Mouse (Mus musculus) activated CD4-positive, CD25-positive, alpha-beta regulatory T cell, adult 4 months (primary cell): Measurements from ENCODE around the gene Lamtor3. TPM values are rescaled to one million over a fixed set of nuclear protein-coding genes. Genes with fewer than 3 reads are reported as not detected.
"Not testable (repeated sequence)": the region's sequence is repeated elsewhere in the genome, so short reads cannot be mapped to it uniquely, and the experiment has no call there.

Source experiments
- ATAC-seq: one replicate; pipeline ENCODE4 v1.8.0; 2017
- polyA plus RNA-seq, 2 experiments: library from polyadenylated mRNA; unstranded; fragments of 100-300 nt; shearing (Covaris generic); gene quantifications; one replicate each; pipeline ENCODE4 v1.2.1; 2017

Lamtor3 gene
- polyA plus RNA-seq = 10 to 100 TPM; 69.7 to 81.8 TPM

GRCm38 (mm10) chr3:137918172-137918931 lies at the start of gene Lamtor3:
TSS of gene Lamtor3 (plus strand) at chr3:137918506.
- peak; percentile 99 for ATAC-seq

GRCm38 (mm10) chr3:137869395-137869794 lies 48.9 kb upstream of the Lamtor3 start:
- ATAC-seq = no peak

GRCm38 (mm10) chr3:137879313-137879712 lies 39.0 kb upstream of the Lamtor3 start:
- ATAC-seq = no peak

- no peak for ATAC-seq
These were observed 38.1 kb upstream of the Lamtor3 start for GRCm38 (mm10) chr3:137880109-137880748.

- ATAC-seq = no peak
These were observed 37.2 kb upstream of the Lamtor3 start for GRCm38 (mm10) chr3:137881093-137881492.

- no peak for ATAC-seq
These were observed 30.3 kb upstream of the Lamtor3 start for GRCm38 (mm10) chr3:137887961-137888360.

GRCm38 (mm10) chr3:137891089-137891488 lies 27.2 kb upstream of the Lamtor3 start:
- no peak for ATAC-seq

- ATAC-seq = no peak
These were observed 26.2 kb upstream of the Lamtor3 start for GRCm38 (mm10) chr3:137892118-137892517.

- no peak for ATAC-seq
These were observed 24.5 kb upstream of the Lamtor3 start for GRCm38 (mm10) chr3:137893789-137894188.

- no peak for ATAC-seq
These were observed 23.1 kb upstream of the Lamtor3 start for GRCm38 (mm10) chr3:137895196-137895595.

- no peak for ATAC-seq
These were observed 21.9 kb upstream of the Lamtor3 start for GRCm38 (mm10) chr3:137896386-137896785.

GRCm38 (mm10) chr3:137896867-137897266 lies 21.4 kb upstream of the Lamtor3 start:
- no peak for ATAC-seq

- ATAC-seq = no peak
These were observed 20.6 kb upstream of the Lamtor3 start for GRCm38 (mm10) chr3:137897685-137898084.

GRCm38 (mm10) chr3:137900149-137900548 lies 18.2 kb upstream of the Lamtor3 start:
- no peak for ATAC-seq

- ATAC-seq = no peak
These were observed 5.2 kb upstream of the Lamtor3 start for GRCm38 (mm10) chr3:137913093-137913492.

GRCm38 (mm10) chr3:137914567-137914966 lies 3.7 kb upstream of the Lamtor3 start:
- ATAC-seq = not testable (repeated sequence)

- no peak for ATAC-seq
These were observed 573 bp upstream of the Lamtor3 start for GRCm38 (mm10) chr3:137917694-137918171.

- no peak for ATAC-seq
These were observed 616 bp downstream of the Lamtor3 start for GRCm38 (mm10) chr3:137918932-137919311.

- ATAC-seq = no peak
These were observed 1.1 kb downstream of the Lamtor3 start for GRCm38 (mm10) chr3:137919398-137919797.

- ATAC-seq = no peak
These were observed 2.3 kb downstream of the Lamtor3 start for GRCm38 (mm10) chr3:137920594-137920993.

- ATAC-seq = no peak
These were observed 8.7 kb downstream of the Lamtor3 start for GRCm38 (mm10) chr3:137927010-137927409.

- no peak for ATAC-seq
These were observed 11.6 kb downstream of the Lamtor3 start for GRCm38 (mm10) chr3:137929940-137930339.

- no peak for ATAC-seq
These were observed 14.4 kb downstream of the Lamtor3 start for GRCm38 (mm10) chr3:137932748-137933147.

GRCm38 (mm10) chr3:137933986-137934385 lies 15.7 kb downstream of the Lamtor3 start:
- no peak for ATAC-seq
